Mouse (Mus musculus) MEL (cell line): Measurements from ENCODE around the gene Ift81. TPM values are rescaled to one million over a fixed set of nuclear protein-coding genes. Genes with fewer than 3 reads are reported as not detected.

Experiments used
- DNase-seq: peaks from one replicate; pipeline ENCODE4 v3.0.0; 2011; ENCODE audit warnings: low read depth, low spot score
- H3K27ac ChIP-seq: 2 replicates; pipeline ENCODE4 v1.5.1; 2012; ENCODE audit warnings: low read depth, mild to moderate bottlenecking, control low read depth, low read length, moderate library complexity; ENCODE audit not compliant: control insufficient read depth
- H3K27me3 ChIP-seq, 2 experiments: fragments of 150-350 bp in 1 of 2; sonication (generic) in 1 of 2; 2 replicates each; pipeline ENCODE4 v1.6.1; 2012; ENCODE audit warnings: low read length in 2 of 2, mild to moderate bottlenecking in 2 of 2, improper control_type of control experiment in 1 of 2, moderate library complexity in 1 of 2; ENCODE audit not compliant: insufficient read depth in 2 of 2, control insufficient read depth in 1 of 2
- H3K36me3 ChIP-seq, 2 experiments: 2 replicates each; pipeline ENCODE4 v1.6.1; 2012 to 2014; ENCODE audit warnings: low read length in 2 of 2, improper control_type of control experiment in 1 of 2, inconsistent platforms in 1 of 2, mild to moderate bottlenecking in 1 of 2; ENCODE audit not compliant: insufficient read depth in 2 of 2, control insufficient read depth in 1 of 2
- H3K4me1 ChIP-seq, 2 experiments: fragments of 150-350 bp in 1 of 2; sonication (generic) in 1 of 2; 2 replicates each; pipeline ENCODE4 v1.6.1; 2012; ENCODE audit warnings: low read length in 2 of 2, improper control_type of control experiment in 1 of 2, mild to moderate bottlenecking in 1 of 2; ENCODE audit not compliant: insufficient read depth in 2 of 2, control insufficient read depth in 1 of 2
- H3K4me3 ChIP-seq, 2 experiments: fragments of 150-350 bp in 1 of 2; sonication (generic) in 1 of 2; 2 replicates each; pipeline ENCODE4 v1.5.1; 2012; ENCODE audit warnings: low read depth in 2 of 2, low read length in 2 of 2, mild to moderate bottlenecking in 2 of 2, moderate library complexity in 2 of 2, control low read depth in 1 of 2, improper control_type of control experiment in 1 of 2; ENCODE audit not compliant: control insufficient read depth in 1 of 2, insufficient read depth in 1 of 2
- H3K79me2 ChIP-seq: 2 replicates; pipeline ENCODE4 v1.6.1; 2012; ENCODE audit warnings: mild to moderate bottlenecking, low read length, moderate library complexity; ENCODE audit not compliant: control insufficient read depth, poor library complexity, insufficient read depth
- H3K9ac ChIP-seq: 2 replicates; pipeline ENCODE4 v1.6.1; 2012; ENCODE audit warnings: low read depth, mild to moderate bottlenecking, control low read depth, low read length, moderate library complexity; ENCODE audit not compliant: control insufficient read depth, poor library complexity, severe bottlenecking
- H3K9me3 ChIP-seq: fragments of 150-350 bp; sonication (generic); replicated peaks from 2 replicates; pipeline ENCODE4 v1.6.1; 2012; ENCODE audit warnings: mild to moderate bottlenecking, low read length, improper control_type of control experiment, moderate library complexity; ENCODE audit not compliant: insufficient read depth
- BHLHE40 ChIP-seq: IDR thresholded peaks from 2 replicates; pipeline ENCODE4 v1.6.1; 2012; ENCODE audit warnings: low read depth, mild to moderate bottlenecking, inconsistent platforms, low read length, improper control_type of control experiment, borderline replicate concordance
- CHD2 ChIP-seq: IDR thresholded peaks from 2 replicates; pipeline ENCODE4 v1.6.1; 2011; ENCODE audit warnings: low read length, improper control_type of control experiment
- ETS1 ChIP-seq: IDR thresholded peaks from 2 replicates; pipeline ENCODE4 v1.6.1; 2012; ENCODE audit warnings: low read depth, mild to moderate bottlenecking, inconsistent platforms, low read length, improper control_type of control experiment, moderate library complexity
- GABPA ChIP-seq: IDR thresholded peaks from 2 replicates; pipeline ENCODE4 v1.6.1; 2012; ENCODE audit warnings: low read depth, mild to moderate bottlenecking, inconsistent platforms, low read length, improper control_type of control experiment, moderate library complexity
- GATA1 ChIP-seq: IDR thresholded peaks from 2 replicates; pipeline ENCODE4 v1.6.1; 2011; ENCODE audit warnings: low read depth, low read length, improper control_type of control experiment
- HCFC1 ChIP-seq: IDR thresholded peaks from 2 replicates; pipeline ENCODE4 v1.6.1; 2012; ENCODE audit warnings: low read depth, mild to moderate bottlenecking, inconsistent platforms, low read length, improper control_type of control experiment, moderate library complexity
- JUND ChIP-seq: IDR thresholded peaks from 2 replicates; pipeline ENCODE4 v1.6.1; 2011; ENCODE audit warnings: low read depth, mild to moderate bottlenecking, improper control_type of control experiment, low read length
- KAT2A ChIP-seq: conservative IDR thresholded peaks from 2 replicates; pipeline ENCODE4 v1.6.1; 2012; ENCODE audit warnings: low read depth, low read length, improper control_type of control experiment, inconsistent platforms
- MAFK ChIP-seq: IDR thresholded peaks from 2 replicates; pipeline ENCODE4 v1.6.1; 2011; ENCODE audit warnings: low read depth, mild to moderate bottlenecking, low read length, improper control_type of control experiment, borderline replicate concordance
- MAX ChIP-seq: IDR thresholded peaks from 2 replicates; pipeline ENCODE4 v1.6.1; 2011; ENCODE audit warnings: low read length, improper control_type of control experiment
- MYB ChIP-seq: IDR thresholded peaks from 2 replicates; pipeline ENCODE4 v1.6.1; 2011; ENCODE audit warnings: mild to moderate bottlenecking, low read depth, low read length, improper control_type of control experiment
- MYC ChIP-seq: IDR thresholded peaks from 2 replicates; pipeline ENCODE4 v1.6.1; 2011; ENCODE audit warnings: low read depth, mild to moderate bottlenecking, low read length, improper control_type of control experiment, moderate library complexity
- NELFE ChIP-seq: IDR thresholded peaks from 2 replicates; pipeline ENCODE4 v1.6.1; 2011; ENCODE audit warnings: low read depth, low read length, improper control_type of control experiment
- POLR2A ChIP-seq, 2 experiments: IDR thresholded peaks; 2 replicates each; pipeline ENCODE4 v1.6.1; 2011 to 2012; ENCODE audit warnings: low read length in 2 of 2, mild to moderate bottlenecking in 2 of 2, control low read depth in 1 of 2, improper control_type of control experiment in 1 of 2, low read depth in 1 of 2, moderate library complexity in 1 of 2; ENCODE audit not compliant: control insufficient read depth in 1 of 2, insufficient read depth in 1 of 2, poor library complexity in 1 of 2
- POLR2AphosphoS2 ChIP-seq: IDR thresholded peaks from 2 replicates; pipeline ENCODE4 v1.6.1; 2011; ENCODE audit warnings: low read length, improper control_type of control experiment
- POLR2AphosphoS5 ChIP-seq: IDR thresholded peaks from 2 replicates; pipeline ENCODE4 v1.6.1; 2012; ENCODE audit warnings: low read depth, borderline replicate concordance, mild to moderate bottlenecking, inconsistent platforms, low read length, moderate library complexity, mixed read lengths
- RAD21 ChIP-seq: IDR thresholded peaks from 2 replicates; pipeline ENCODE4 v1.6.1; 2011; ENCODE audit warnings: mild to moderate bottlenecking, low read depth, low read length, improper control_type of control experiment
- RCOR1 ChIP-seq: IDR thresholded peaks from 2 replicates; pipeline ENCODE4 v1.6.1; 2012; ENCODE audit warnings: low read depth, mild to moderate bottlenecking, inconsistent platforms, low read length, improper control_type of control experiment
- SMC3 ChIP-seq: IDR thresholded peaks from 2 replicates; pipeline ENCODE4 v1.6.1; 2011; ENCODE audit warnings: low read depth, low read length, improper control_type of control experiment
- TCF12 ChIP-seq: IDR thresholded peaks from 2 replicates; pipeline ENCODE4 v1.6.1; 2014; ENCODE audit warnings: low read depth, mild to moderate bottlenecking, inconsistent platforms, low read length, improper control_type of control experiment, moderate library complexity
- UBTF ChIP-seq: IDR thresholded peaks from 2 replicates; pipeline ENCODE4 v1.6.1; 2012; ENCODE audit warnings: low read depth, mild to moderate bottlenecking, inconsistent platforms, low read length, improper control_type of control experiment, moderate library complexity, borderline replicate concordance; ENCODE audit not compliant: insufficient read depth
- ZC3H11A ChIP-seq: IDR thresholded peaks from 2 replicates; pipeline ENCODE4 v1.6.1; 2012; ENCODE audit warnings: low read depth, mild to moderate bottlenecking, inconsistent platforms, low read length, improper control_type of control experiment
- polyA plus RNA-seq, 2 experiments: library from polyadenylated mRNA; stranded (reverse) in 1 of 2; unstranded in 1 of 2; fragments of >175 nt in 1 of 2; fragments of >200 nt in 1 of 2; gene quantifications; 2 replicates each; pipeline versions ENCODE4 v1.2.1 to v1.2.4; 2012; ENCODE audit warnings: low replicate concordance in 2 of 2, low read depth in 1 of 2; ENCODE audit not compliant: insufficient read length in 2 of 2, insufficient read depth in 1 of 2, missing spikeins in 1 of 2
- total RNA-seq: library from RNA; depleted of rRNA; stranded (reverse); fragments of 300-350 nt; gene quantifications from 2 replicates; pipeline ENCODE4 v1.2.3, GENCODE M21; 2012

Gene Ift81
- total and polyA plus RNA-seq, 3 experiments: 1.5 to 1.9 TPM; not detected in 1

GRCm38 (mm10) chr5:122509608-122510007, 104.7 kb downstream of the Ift81 start:
- TF ChIP-seq TCF12: no peak
- TF ChIP-seq POLR2AphosphoS5: no peak
- no peak for TF ChIP-seq POLR2AphosphoS2
- no peak for TF ChIP-seq MYB
- TF ChIP-seq UBTF: no peak
- TF ChIP-seq MAFK: no peak
- no peak for TF ChIP-seq RCOR1
- TF ChIP-seq KAT2A: no peak
- no peak for TF ChIP-seq CHD2
- no peak for TF ChIP-seq SMC3
- no peak for TF ChIP-seq MAX
- TF ChIP-seq JUND: no peak
- TF ChIP-seq GATA1: no peak
- no peak for TF ChIP-seq NELFE
- TF ChIP-seq ETS1: no peak
- H3K27me3 ChIP-seq: no peaks in the 10 kb centered on the region
- peaks cover 0 to 5% of the 10 kb centered on the region in 2 experiments; a peak in 2 of 4 replicates for H3K36me3 ChIP-seq
- no peak overlapping the region for H3K4me3 ChIP-seq
- H3K79me2 ChIP-seq: no peaks in the 10 kb centered on the region
- no peak overlapping the region for H3K9ac ChIP-seq
- no peak for DNase-seq
- no peaks in the 10 kb centered on the region for H3K9me3 ChIP-seq
- no peak overlapping the region for H3K27ac ChIP-seq
- H3K4me1 ChIP-seq: peaks cover 3 to 12% of the 10 kb centered on the region in 2 experiments; a peak in 3 of 4 replicates

GRCm38 (mm10) chr5:122508861-122509306, 105.4 kb downstream of the Ift81 start:
- Histone ChIP-seq H3K4me3 (no peak overlapping the region), H3K36me3 (peaks cover 0 to 5% of the 10 kb centered on the region in 2 experiments; a peak in 2 of 4 replicates), H3K4me1 (peaks cover 0 to 9% of the 10 kb centered on the region in 2 experiments; a peak in 3 of 4 replicates), H3K27ac (no peak overlapping the region), H3K9me3 (no peaks in the 10 kb centered on the region), H3K27me3 (no peaks in the 10 kb centered on the region), H3K9ac (no peak overlapping the region), H3K79me2 (no peaks in the 10 kb centered on the region)
- TF ChIP-seq TCF12 (no peak), GABPA (no peak), KAT2A (no peak), ZC3H11A (no peak), BHLHE40 (no peak), JUND (no peak), MYC (no peak), POLR2A (IDR thresholded peaks at IDR 0.05; ENCODE audit: control insufficient read depth in 1 of 2, insufficient read depth in 1 of 2, low read depth in 1 of 2, low read length in 2 of 2, poor library complexity in 1 of 2) (no peak), MYB (no peak), HCFC1 (no peak), RAD21 (no peak), MAX (no peak), ETS1 (no peak), POLR2AphosphoS2 (no peak)
- no peak for DNase-seq
